Mouse (Mus musculus): ENCODE data around the gene Itih3. TPM values are rescaled to one million over a fixed set of nuclear protein-coding genes. Genes with fewer than 3 reads are reported as not detected.

The Itih3 gene
- polyA plus RNA-seq (2015; fragmentation: Nextera tagmentation; extraction: Ambion mirVana), result 1.4 and 2.1 TPM in 2 replicates

GRCm38 (mm10) chr14:30923375-30924105, at the start of gene Itih3:
TSS of gene Itih3 (minus strand) at chr14:30923760.

GRCm38 (mm10) chr14:30951154-30951825, 27.7 kb upstream of the Itih3 start, which contains the start of gene Nek4:
TSS of gene Nek4 (plus strand) at chr14:30951377.

GRCm38 (mm10) chr14:30943038-30943437, 19.5 kb upstream of the Itih3 start, which contains the start of gene Itih1:
TSS of gene Itih1 (minus strand) at chr14:30943289.

GRCm38 (mm10) chr14:30886204-30886603, 37.4 kb downstream of the Itih3 start, which contains the start of gene Itih4:
TSS of gene Itih4 (plus strand) at chr14:30886476.

GRCm38 (mm10) chr14:30878958-30879571, 44.5 kb downstream of the Itih3 start, which contains the start of gene Mustn1:
TSS of gene Mustn1 (plus strand) at chr14:30879200.

Other genes starting within 250 kb of the Itih3 start
- 6.0 and 7.3 TPM in 2 replicates for gene Sfmbt1, start 208.9 kb downstream of the Itih3 start, polyA plus RNA-seq (2015; fragmentation: Nextera tagmentation; extraction: Ambion mirVana)
- 10.4 and 12.3 TPM in 2 replicates for gene Tmem110, start 98.2 kb downstream of the Itih3 start, polyA plus RNA-seq (2015; fragmentation: Nextera tagmentation; extraction: Ambion mirVana)
- gene Mustn1, start 44.6 kb downstream of the Itih3 start, polyA plus RNA-seq (2015; fragmentation: Nextera tagmentation; extraction: Ambion mirVana), result 238 and 249 TPM in 2 replicates
- 0.65 and 0.72 TPM in 2 replicates for gene Itih4, start 37.3 kb downstream of the Itih3 start, polyA plus RNA-seq (2015; fragmentation: Nextera tagmentation; extraction: Ambion mirVana)
- 0.05 and 0.09 TPM in 2 replicates for gene Itih1, start 19.5 kb upstream of the Itih3 start, polyA plus RNA-seq (2015; fragmentation: Nextera tagmentation; extraction: Ambion mirVana)
- 4.8 and 4.9 TPM in 2 replicates for gene Nek4, start 27.6 kb upstream of the Itih3 start, polyA plus RNA-seq (2015; fragmentation: Nextera tagmentation; extraction: Ambion mirVana)
- gene Glt8d1, start 77.6 kb upstream of the Itih3 start, polyA plus RNA-seq (2015; fragmentation: Nextera tagmentation; extraction: Ambion mirVana), result 33.0 and 34.6 TPM in 2 replicates
- 380 and 384 TPM in 2 replicates for gene Spcs1, start 77.9 kb upstream of the Itih3 start, polyA plus RNA-seq (2015; fragmentation: Nextera tagmentation; extraction: Ambion mirVana)
- 59.3 and 60.2 TPM in 2 replicates for gene Pbrm1, start 95.4 kb upstream of the Itih3 start, polyA plus RNA-seq (2015; fragmentation: Nextera tagmentation; extraction: Ambion mirVana)
- 54.7 and 56.1 TPM in 2 replicates for gene Gnl3, start 95.4 kb upstream of the Itih3 start, polyA plus RNA-seq (2015; fragmentation: Nextera tagmentation; extraction: Ambion mirVana)
- gene Smim4, start 205.2 kb upstream of the Itih3 start, polyA plus RNA-seq (2015; fragmentation: Nextera tagmentation; extraction: Ambion mirVana), result 82.9 and 83.3 TPM in 2 replicates
- 153 and 175 TPM in 2 replicates for gene Nt5dc2, start 207.3 kb upstream of the Itih3 start, polyA plus RNA-seq (2015; fragmentation: Nextera tagmentation; extraction: Ambion mirVana)
- 31.4 and 46.9 TPM in 2 replicates for gene Stab1, start 244.9 kb upstream of the Itih3 start, polyA plus RNA-seq (2015; fragmentation: Nextera tagmentation; extraction: Ambion mirVana)

Measured in skeletal muscle tissue, postnatal 0 days (tissue).